Mouse (Mus musculus) midbrain, embryonic 12.5 days (tissue): ENCODE data around the gene Rab25. TPM values are rescaled to one million over a fixed set of nuclear protein-coding genes. Genes with fewer than 3 reads are reported as not detected.
A peak's percentile ranks its signal among the peaks of the same experiment; 100 is the strongest.

ENCODE experiments used
- ATAC-seq: fragments of 200-750 bp; cut with Nextera tagmentation; 2 replicates; pipeline ENCODE4 v1.8.0; 2017; ENCODE audit warnings: low read depth, moderate TSS enrichment, moderate library complexity; ENCODE audit not compliant: low FRiP score
- H3K27ac ChIP-seq: fragments of 300-500 bp; sonication (generic); replicated peaks from 2 replicates; pipeline ENCODE4 v1.5.1; 2016; ENCODE audit warnings: mild to moderate bottlenecking
- H3K27me3 ChIP-seq: fragments of 300-500 bp; sonication (generic); 2 replicates; pipeline ENCODE4 v1.6.1; 2016; ENCODE audit warnings: mild to moderate bottlenecking
- H3K36me3 ChIP-seq: fragments of 300-500 bp; sonication (generic); 2 replicates; pipeline ENCODE4 v1.6.1; 2016
- H3K4me1 ChIP-seq: fragments of 300-500 bp; sonication (generic); 2 replicates; pipeline ENCODE4 v1.6.1; 2016
- H3K4me2 ChIP-seq: fragments of 300-500 bp; sonication (generic); replicated peaks from 2 replicates; pipeline ENCODE4 v1.6.1; 2016; ENCODE audit warnings: mild to moderate bottlenecking, moderate library complexity
- H3K4me3 ChIP-seq: fragments of 300-500 bp; sonication (generic); 2 replicates; pipeline ENCODE4 v1.5.1; 2016; ENCODE audit warnings: mild to moderate bottlenecking
- H3K9ac ChIP-seq: fragments of 300-500 bp; sonication (generic); replicated peaks from 2 replicates; pipeline ENCODE4 v1.6.1; 2016; ENCODE audit warnings: mild to moderate bottlenecking, moderate library complexity
- H3K9me3 ChIP-seq: fragments of 300-500 bp; sonication (generic); 2 replicates; pipeline ENCODE4 v1.6.1; 2016; ENCODE audit warnings: mild to moderate bottlenecking
- WGBS: fragments of 180-500 bp; shearing (Covaris S2); methylation state at CpG from one replicate; pipeline ENCODE4 v1.1.7; 2016; 5-methylcytosine and 5-hydroxymethylcytosine counted together
- polyA plus RNA-seq: library from polyadenylated mRNA; unstranded; fragments of >200 nt; fragmentation: Nextera tagmentation; extraction: Ambion mirVana; gene quantifications from 2 replicates; pipeline ENCODE4 v1.2.1, GENCODE M21; 2016

Gene Rab25
- polyA plus RNA-seq, 1 experiment from 2014 or later: 0.47 TPM

DNA sequence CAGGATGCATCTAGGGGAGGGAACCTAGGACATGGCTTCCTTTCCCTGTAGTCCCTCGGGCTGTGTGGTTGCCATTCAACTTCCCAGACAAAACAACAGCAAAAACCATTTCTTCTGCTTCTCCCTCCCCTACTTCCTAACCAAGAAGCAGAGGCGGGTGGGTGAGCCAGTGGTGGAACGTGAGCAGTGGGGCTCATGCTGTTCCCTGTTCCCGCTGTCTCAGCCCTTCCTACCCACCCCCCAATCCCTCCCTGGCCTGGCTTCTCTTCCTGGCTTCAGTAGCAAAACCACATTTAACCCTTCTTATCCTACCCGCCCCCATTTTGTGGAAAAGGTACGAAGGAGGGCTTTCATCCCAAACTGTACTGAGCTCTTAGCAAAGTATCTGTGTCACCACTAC lies 43.0 kb downstream of the Rab25 start:
- 81% methylated on average over 6 of the region's 6 CpGs for WGBS
- H3K4me2 ChIP-seq: no peak overlapping the region
- peaks cover 36% of the 10 kb centered on the region for H3K4me1 ChIP-seq
- H3K4me3 ChIP-seq: no peak overlapping the region
- no peak overlapping the region for H3K27ac ChIP-seq
- H3K27me3 ChIP-seq: peaks cover 56% of the 10 kb centered on the region
- no peaks in the 10 kb centered on the region for H3K36me3 ChIP-seq
- H3K9me3 ChIP-seq: no peaks in the 10 kb centered on the region
- ATAC-seq: no peak
- H3K9ac ChIP-seq: no peak overlapping the region

DNA sequence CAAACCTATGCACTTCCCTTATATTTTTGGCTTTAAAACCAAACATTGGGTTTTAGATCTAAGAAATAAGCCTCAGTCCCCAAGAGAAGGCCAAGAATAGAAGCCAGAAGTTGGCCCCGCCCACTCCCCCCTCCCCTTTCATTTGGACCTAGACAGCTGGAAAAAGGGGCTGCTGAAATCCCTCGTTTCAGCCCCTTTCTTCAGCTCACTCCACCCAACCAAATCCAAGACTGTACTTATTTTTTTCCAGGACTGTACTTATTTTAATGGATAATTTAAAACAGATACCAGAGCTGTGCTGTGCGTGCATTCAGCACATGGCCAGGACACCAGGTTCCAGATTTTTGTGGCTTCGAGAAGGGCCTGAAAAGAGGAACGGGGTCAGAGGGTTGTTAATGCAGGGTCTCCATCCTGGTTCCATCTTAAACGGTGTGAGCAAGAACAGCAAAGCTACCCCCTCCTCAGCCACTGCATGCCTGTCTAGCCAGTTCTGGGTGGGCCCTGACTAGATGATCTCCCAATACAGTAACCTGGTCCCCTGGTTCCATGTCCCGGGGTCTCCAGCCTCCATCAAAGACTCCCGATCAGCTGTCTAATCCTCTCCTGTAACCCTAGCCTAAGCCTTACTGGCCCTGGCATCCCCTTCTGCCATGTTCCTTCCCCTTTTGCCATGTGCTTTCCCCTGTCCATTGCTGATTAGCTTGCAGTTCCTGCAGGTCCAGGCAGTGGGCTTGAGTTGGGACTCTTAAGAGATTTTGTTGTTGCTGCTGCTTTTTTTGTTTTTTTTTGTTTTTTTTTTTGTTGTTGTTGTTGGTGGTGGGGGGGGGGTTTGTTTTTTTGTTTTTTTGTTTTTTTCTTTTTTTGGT lies 44.0 kb downstream of the Rab25 start:
- Histone ChIP-seq H3K4me2 (no peak overlapping the region), H3K9me3 (no peaks in the 10 kb centered on the region), H3K27ac (no peak overlapping the region), H3K4me1 (peaks cover 27% of the 10 kb centered on the region), H3K27me3 (peaks cover 57% of the 10 kb centered on the region), H3K9ac (no peak overlapping the region), H3K4me3 (no peak overlapping the region), H3K36me3 (no peaks in the 10 kb centered on the region)
- 39% methylated on average over 8 of the region's 8 CpGs for WGBS
- no peak for ATAC-seq

DNA sequence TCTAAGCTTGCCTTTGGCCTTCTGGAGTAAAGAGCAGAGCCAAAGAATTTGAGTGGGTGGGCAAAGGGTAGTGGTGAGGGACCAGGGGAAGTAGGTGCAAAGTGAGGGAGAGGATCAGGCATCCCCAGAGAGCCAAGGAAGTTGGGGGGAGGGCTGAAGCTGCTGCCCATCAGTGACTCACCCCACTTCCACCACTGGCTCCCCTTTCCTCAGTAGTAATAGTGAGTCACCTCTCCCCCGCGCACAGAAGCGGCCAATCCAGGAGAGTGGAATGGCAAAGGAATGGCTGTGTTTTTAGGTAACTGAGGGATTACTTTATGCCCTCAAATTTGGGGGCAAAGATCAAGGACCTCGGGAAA lies 44.6 kb downstream of the Rab25 start:
- Histone ChIP-seq H3K9ac (0 out of 2 replicates have a peak overlapping the region, but pooled peaks have one; percentile 68), H3K27ac (0 out of 2 replicates have a peak overlapping the region, but pooled peaks have one; percentile 15), H3K4me1 (peaks cover 27% of the 10 kb centered on the region), H3K27me3 (peaks cover 57% of the 10 kb centered on the region), H3K36me3 (no peaks in the 10 kb centered on the region), H3K9me3 (no peaks in the 10 kb centered on the region), H3K4me3 (no peak overlapping the region), H3K4me2 (peak overlapping the region; percentile 93)
- 24% methylated on average over 4 of the region's 4 CpGs for WGBS
- ATAC-seq: no peak

DNA sequence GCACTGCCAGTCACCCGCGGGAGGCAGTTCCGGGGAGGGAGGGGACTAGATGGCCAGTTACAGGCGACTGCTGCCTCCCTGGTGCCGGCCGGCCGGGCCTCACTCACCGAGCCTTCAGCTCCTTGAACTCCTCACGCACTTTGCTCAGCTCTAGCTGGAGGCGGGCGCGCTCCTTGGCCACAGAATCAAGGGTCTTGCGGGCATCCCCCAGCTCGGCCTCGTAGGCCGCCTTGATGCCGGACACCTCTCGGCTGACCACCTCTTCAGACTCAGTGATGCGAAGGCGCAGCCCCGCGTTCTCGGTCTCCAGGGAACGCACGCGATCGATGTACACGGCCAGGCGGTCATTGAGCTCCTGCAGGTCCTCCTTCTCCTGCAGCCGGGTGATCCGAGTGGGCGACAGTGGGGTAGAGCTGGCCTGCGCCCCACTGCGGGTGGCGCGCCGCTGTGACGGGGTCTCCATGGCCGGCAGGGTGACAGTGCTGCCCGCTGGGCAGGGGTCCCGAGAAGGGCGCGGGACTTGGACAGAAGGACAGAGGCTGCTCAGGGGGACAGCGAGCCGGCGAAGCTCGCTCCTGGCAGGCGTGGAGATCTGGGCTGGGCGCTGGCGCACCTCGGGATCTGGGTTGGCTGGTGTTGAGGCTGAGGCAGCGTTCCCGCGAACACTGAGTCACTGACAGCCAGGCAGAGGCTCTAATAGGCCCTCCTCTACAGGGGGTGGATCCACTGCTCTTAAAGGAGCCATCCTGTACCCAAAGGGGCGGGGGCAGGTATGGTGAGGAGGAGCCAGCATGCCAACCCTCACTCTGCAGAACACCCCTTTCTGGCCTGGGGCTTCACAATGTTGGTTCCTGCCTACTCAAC lies 45.2 kb downstream of the Rab25 start:
- under 1% methylated on average over 55 of the region's 55 CpGs for WGBS
- peaks cover 57% of the 10 kb centered on the region for H3K27me3 ChIP-seq
- H3K9me3 ChIP-seq: no peaks in the 10 kb centered on the region
- H3K4me2 ChIP-seq: peak overlapping the region; percentile 93
- peaks cover 27% of the 10 kb centered on the region for H3K4me1 ChIP-seq
- H3K9ac ChIP-seq: peak overlapping the region; percentile 68
- ATAC-seq: peak; percentile 81; the same call in 1 of the 2 replicates
- 0 out of 2 replicates have a peak overlapping the region, but pooled peaks have one; percentile 15 for H3K27ac ChIP-seq
- H3K4me3 ChIP-seq: peak overlapping the region; percentile 58
- no peaks in the 10 kb centered on the region for H3K36me3 ChIP-seq

DNA sequence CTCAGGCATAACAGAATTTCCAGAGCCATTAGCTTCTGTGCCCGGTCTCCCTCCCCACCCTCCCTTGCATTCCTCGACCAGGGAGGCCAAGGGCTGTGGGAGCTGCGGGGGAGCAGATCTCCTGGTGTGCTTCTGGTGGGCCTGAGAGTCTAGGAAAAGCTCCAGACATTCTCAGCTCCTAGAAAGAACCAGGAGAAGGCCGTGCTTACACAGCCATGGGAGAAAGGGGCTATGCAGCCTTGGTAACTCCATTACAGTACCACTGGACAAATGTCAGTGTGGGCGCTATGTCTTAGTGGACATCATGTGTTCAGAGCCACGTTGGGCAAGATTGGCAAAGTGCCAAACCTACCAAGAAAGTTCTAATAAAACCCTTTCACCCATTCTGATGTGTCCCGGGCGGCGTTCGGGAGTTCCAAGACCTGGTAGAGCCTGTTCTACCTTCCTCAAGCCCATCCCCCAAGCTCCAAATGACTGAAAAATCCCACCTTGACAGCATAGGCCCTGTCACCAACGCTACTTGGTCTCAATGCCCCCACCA lies 46.0 kb downstream of the Rab25 start:
- ATAC-seq: peak; percentile 13; the same call in 1 of the 2 replicates
- Histone ChIP-seq H3K27me3 (peaks cover 52% of the 10 kb centered on the region), H3K9me3 (no peaks in the 10 kb centered on the region), H3K4me1 (peaks cover 27% of the 10 kb centered on the region), H3K9ac (peak overlapping the region; percentile 68), H3K4me3 (peak overlapping the region; percentile 58), H3K36me3 (no peaks in the 10 kb centered on the region), H3K27ac (no peak overlapping the region), H3K4me2 (peak overlapping the region; percentile 93)
- 17% methylated on average over 11 of the region's 11 CpGs for WGBS

DNA sequence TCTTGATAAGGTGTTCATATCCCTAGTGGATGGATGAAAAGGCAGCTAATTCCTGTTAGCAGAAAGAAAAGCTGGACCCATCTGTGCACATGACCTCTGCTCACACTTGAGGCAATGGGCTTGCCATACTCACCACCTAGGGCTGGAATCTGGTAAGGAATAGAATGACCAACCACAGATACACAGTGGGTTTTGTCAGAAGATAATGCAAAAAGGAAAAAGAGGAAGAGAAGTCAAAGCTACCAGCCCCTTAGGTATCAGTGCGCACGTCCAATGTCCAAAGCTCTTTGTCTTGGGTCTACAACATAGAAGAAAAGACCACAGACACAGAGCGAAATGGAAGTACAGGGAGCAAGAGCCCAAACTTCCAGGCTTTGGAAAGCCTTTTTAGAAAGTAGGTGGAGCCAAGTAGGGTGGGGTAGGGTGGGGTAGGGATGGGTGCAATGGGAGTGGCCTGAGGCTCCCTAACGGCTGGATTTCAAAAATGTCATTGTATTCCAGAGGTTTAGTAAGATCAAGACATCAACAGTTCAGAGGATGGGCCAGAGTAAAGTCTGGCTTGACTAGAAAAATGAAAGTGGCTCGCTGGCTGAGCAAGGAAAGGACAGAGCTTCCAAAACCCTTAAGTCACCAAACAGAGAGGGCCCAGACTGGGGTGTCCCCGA lies 46.6 kb downstream of the Rab25 start:
- Histone ChIP-seq H3K9ac (no peak overlapping the region), H3K27ac (no peak overlapping the region), H3K4me1 (peaks cover 27% of the 10 kb centered on the region), H3K36me3 (no peaks in the 10 kb centered on the region), H3K4me3 (0 out of 2 replicates have a peak overlapping the region, but pooled peaks have one; percentile 58), H3K27me3 (peaks cover 49% of the 10 kb centered on the region), H3K4me2 (peak overlapping the region; percentile 93), H3K9me3 (no peaks in the 10 kb centered on the region)
- WGBS: 49% methylated on average over 6 of the region's 6 CpGs
- no peak for ATAC-seq

DNA sequence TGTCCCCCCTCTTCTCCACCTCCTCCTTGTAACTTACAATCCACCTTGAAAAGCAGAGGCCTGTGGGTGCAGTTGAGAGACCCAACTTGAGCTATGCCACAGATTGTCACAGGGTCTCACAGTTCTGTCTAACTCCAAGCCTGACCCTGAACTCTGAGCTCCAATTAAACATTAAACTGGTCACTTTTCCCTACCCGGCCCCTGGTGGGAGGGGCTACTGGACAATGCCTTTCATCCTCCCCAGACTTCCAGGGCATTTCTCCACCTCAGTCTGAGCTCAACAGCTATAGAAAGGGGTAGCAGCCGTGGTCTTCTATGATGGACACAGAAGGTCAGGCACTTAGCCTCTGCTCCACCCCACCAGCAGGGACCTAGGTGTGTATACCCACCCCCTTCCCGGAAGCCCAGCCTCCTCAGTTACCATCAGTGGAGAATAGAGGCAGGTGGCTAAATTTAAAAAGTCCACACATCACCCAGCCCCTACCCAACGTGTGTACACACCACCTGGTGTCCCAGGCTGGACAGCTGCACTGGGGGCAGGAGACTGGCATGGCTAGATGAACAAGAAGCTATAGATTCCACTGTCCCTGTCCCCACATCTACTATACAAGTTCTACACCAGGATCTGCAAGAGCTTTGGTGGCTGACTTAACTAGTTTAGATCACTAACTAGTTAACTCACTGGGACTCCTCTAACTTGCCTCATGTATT lies 47.3 kb downstream of the Rab25 start:
- H3K27ac ChIP-seq: no peak overlapping the region
- H3K4me3 ChIP-seq: no peak overlapping the region
- H3K27me3 ChIP-seq: peaks cover 49% of the 10 kb centered on the region
- no peak overlapping the region for H3K4me2 ChIP-seq
- no peaks in the 10 kb centered on the region for H3K36me3 ChIP-seq
- no peaks in the 10 kb centered on the region for H3K9me3 ChIP-seq
- no peak for ATAC-seq
- peaks cover 27% of the 10 kb centered on the region for H3K4me1 ChIP-seq
- WGBS: 48% methylated on average over 4 of the region's 4 CpGs
- H3K9ac ChIP-seq: no peak overlapping the region

DNA sequence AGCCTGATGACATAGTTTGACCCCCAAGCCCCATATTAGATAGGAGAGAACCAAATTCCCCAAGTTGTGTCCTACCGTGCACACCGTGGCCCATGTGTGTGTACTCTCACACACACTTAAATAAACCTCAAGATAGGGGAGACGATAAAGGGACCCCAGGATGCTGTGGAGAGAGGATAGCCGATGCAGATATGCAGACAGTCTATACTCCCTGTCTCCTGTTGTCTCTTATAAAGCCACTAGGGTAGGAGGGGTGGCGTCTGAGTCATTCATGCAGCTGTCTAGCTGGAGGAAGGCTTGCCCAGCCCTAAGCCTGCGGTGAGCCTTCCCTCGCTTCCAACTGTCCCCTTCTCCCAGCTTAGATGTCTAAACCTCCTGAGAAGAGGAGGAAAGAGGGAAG lies 48.0 kb downstream of the Rab25 start:
- peaks cover 48% of the 10 kb centered on the region for H3K27me3 ChIP-seq
- no peaks in the 10 kb centered on the region for H3K9me3 ChIP-seq
- peaks cover 27% of the 10 kb centered on the region for H3K4me1 ChIP-seq
- WGBS: 88% methylated on average over 7 of the region's 7 CpGs
- no peak overlapping the region for H3K9ac ChIP-seq
- no peak overlapping the region for H3K4me3 ChIP-seq
- H3K4me2 ChIP-seq: no peak overlapping the region
- H3K27ac ChIP-seq: no peak overlapping the region
- no peak for ATAC-seq
- H3K36me3 ChIP-seq: no peaks in the 10 kb centered on the region

DNA sequence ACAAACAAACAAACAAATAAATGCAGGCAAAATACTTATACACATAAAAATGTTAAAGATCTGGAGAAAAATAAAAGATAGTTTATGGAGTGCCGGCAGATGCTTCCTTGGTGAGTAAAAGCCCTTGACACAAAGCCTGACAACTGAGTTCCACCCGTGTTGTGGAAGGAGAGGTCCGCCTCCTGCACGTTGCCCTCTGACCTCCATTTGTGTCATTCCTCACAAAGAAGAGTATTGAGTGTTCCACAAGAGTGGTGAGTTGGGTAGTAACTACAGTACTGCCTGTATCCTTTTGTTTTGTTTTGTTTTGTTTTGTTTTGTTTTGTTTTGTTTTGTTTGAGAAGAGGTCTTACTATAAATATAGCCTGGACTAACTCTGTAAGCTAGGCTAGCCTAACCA lies 48.5 kb downstream of the Rab25 start:
- H3K4me2 ChIP-seq: no peak overlapping the region
- H3K27ac ChIP-seq: no peak overlapping the region
- no peak overlapping the region for H3K9ac ChIP-seq
- no peaks in the 10 kb centered on the region for H3K9me3 ChIP-seq
- H3K36me3 ChIP-seq: no peaks in the 10 kb centered on the region
- peaks cover 27% of the 10 kb centered on the region for H3K4me1 ChIP-seq
- no peak overlapping the region for H3K4me3 ChIP-seq
- H3K27me3 ChIP-seq: peaks cover 44% of the 10 kb centered on the region
- no peak for ATAC-seq
- 74% methylated on average over 4 of the region's 4 CpGs for WGBS

DNA sequence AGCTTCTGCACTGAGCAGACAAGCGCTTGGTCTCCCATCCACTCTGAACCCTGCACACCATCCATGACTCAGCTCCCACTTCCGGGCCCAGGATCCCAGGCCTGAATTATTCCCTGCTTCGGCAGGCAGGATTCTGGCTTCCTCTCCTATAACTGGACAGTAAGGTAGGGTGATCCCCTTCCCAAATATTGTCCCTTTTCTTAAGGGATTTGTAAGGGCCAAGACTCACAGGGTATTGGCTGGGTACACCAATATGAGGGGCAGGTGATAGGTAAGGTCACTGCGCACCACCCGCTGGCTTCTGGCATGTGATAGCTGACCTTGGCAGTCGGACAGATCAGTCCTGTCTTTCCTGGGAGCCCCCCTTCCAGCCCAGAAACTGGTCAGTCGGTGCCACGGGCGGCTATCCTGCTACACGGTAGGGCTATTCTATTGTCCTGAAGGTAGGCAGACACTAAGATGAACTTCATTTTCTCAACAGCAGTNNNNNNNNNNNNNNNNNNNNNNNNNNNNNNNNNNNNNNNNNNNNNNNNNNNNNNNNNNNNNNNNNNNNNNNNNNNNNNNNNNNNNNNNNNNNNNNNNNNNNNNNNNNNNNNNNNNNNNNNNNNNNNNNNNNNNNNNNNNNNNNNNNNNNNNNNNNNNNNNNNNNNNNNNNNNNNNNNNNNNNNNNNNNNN lies 52.2 kb downstream of the Rab25 start:
- ATAC-seq: no peak

More for the DNA sequence above, 52.2 kb downstream of the Rab25 start:
- no peak overlapping the region for H3K4me3 ChIP-seq
- peaks cover 15% of the 10 kb centered on the region for H3K4me1 ChIP-seq
- 86% methylated on average over 10 of the region's 10 CpGs for WGBS
- no peak overlapping the region for H3K4me2 ChIP-seq
- peaks cover 14% of the 10 kb centered on the region for H3K27me3 ChIP-seq
- H3K27ac ChIP-seq: no peak overlapping the region
- no peaks in the 10 kb centered on the region for H3K9me3 ChIP-seq
- no peaks in the 10 kb centered on the region for H3K36me3 ChIP-seq
- no peak overlapping the region for H3K9ac ChIP-seq
